Mouse (Mus musculus): ENCODE measurements around the gene Armc9.

GRCm38 (mm10) chr1:86160479-86160878 lies 5.9 kb downstream of the Armc9 start:
- TF ChIP-seq CTCF (IDR thresholded peaks at IDR 0.05; ENCODE audit: borderline replicate concordance, insufficient read depth, low read length): no peak
- no peak for TF ChIP-seq POLR2A (IDR thresholded peaks at IDR 0.05; ENCODE audit: low read depth, low read length)

Measured in embryonic fibroblast, embryonic 13.5 days (primary cell).